Mouse (Mus musculus) liver, embryonic 16.5 days (tissue): ENCODE results near the gene Rpp40. TPM values are rescaled to one million over a fixed set of nuclear protein-coding genes. Genes with fewer than 3 reads are reported as not detected.

Source experiments
- ATAC-seq: fragments of 200-750 bp; cut with Nextera tagmentation; 2 replicates; pipeline ENCODE4 v1.8.0; 2017; ENCODE audit warnings: low read depth, mild to moderate bottlenecking, moderate number of reproducible peaks, moderate library complexity
- H3K27ac ChIP-seq: fragments of 300-500 bp; sonication (generic); 2 replicates; pipeline ENCODE4 v1.5.1; 2014; ENCODE audit warnings: mild to moderate bottlenecking, low read length
- H3K27me3 ChIP-seq: fragments of 300-500 bp; sonication (generic); 2 replicates; pipeline ENCODE4 v1.6.1; 2014; ENCODE audit warnings: low read depth, low read length, mixed read lengths; ENCODE audit not compliant: control insufficient read depth, insufficient read depth
- H3K36me3 ChIP-seq: fragments of 300-500 bp; sonication (generic); 2 replicates; pipeline ENCODE4 v1.6.1; 2014; ENCODE audit warnings: mild to moderate bottlenecking; ENCODE audit not compliant: control insufficient read depth, insufficient read depth
- H3K4me1 ChIP-seq: fragments of 300-500 bp; sonication (generic); 2 replicates; pipeline ENCODE4 v1.6.1; 2014; ENCODE audit warnings: low read depth, low read length, mixed read lengths; ENCODE audit not compliant: control insufficient read depth
- H3K4me2 ChIP-seq: fragments of 300-500 bp; sonication (generic); 2 replicates; pipeline ENCODE4 v1.6.1; 2014; ENCODE audit warnings: low read depth, low read length, mixed read lengths
- H3K4me3 ChIP-seq: fragments of 300-500 bp; sonication (generic); 2 replicates; pipeline ENCODE4 v1.5.1; 2014; ENCODE audit warnings: low read depth, mild to moderate bottlenecking, low read length
- H3K9ac ChIP-seq: fragments of 300-500 bp; sonication (generic); 2 replicates; pipeline ENCODE4 v1.6.1; 2014; ENCODE audit warnings: low read depth, low read length
- H3K9me3 ChIP-seq: fragments of 300-500 bp; sonication (generic); replicated peaks from 2 replicates; pipeline ENCODE4 v1.6.1; 2016; ENCODE audit warnings: low read length; ENCODE audit not compliant: control insufficient read depth
- WGBS: fragments of 180-500 bp; shearing (Covaris S2); extraction: QIAGEN DNeasy Blood & Tissue Kit; methylation state at CpG from one replicate; pipeline ENCODE4 v1.1.7; 2014; ENCODE audit not compliant: insufficient replicate concordance; 5-methylcytosine and 5-hydroxymethylcytosine counted together
- polyA plus RNA-seq: library from polyadenylated mRNA; unstranded; fragments of >200 nt; fragmentation: Nextera tagmentation; extraction: Ambion mirVana; gene quantifications from 2 replicates; pipeline ENCODE4 v1.2.1, GENCODE M21; 2015

The Rpp40 gene
- polyA plus RNA-seq, 1 experiment from 2014 or later: 5.8 TPM

DNA sequence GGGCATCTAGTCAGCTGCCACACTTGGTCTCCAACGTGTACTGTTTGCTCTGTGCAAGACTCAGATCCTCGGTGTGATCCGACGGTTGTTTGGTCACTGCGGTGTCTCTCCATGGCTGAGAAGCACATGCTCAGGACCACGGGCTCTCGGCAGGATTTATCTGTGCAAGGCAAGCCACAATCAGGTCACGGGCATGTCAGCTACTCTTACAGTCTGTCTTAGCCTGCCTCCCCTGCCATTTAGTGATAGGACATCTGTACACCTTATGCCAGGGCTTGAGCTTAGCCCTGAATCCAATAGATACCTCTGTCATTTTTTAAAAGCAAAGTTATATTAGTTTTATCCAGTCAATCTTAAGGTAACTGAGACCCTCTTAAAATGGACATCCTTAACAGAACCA is 35.5 kb downstream of the Rpp40 start:
- Histone ChIP-seq H3K9ac (no peak overlapping the region), H3K27ac (no peak overlapping the region), H3K9me3 (no peaks in the 10 kb centered on the region), H3K36me3 (peaks cover 11% of the 10 kb centered on the region), H3K4me3 (no peak overlapping the region), H3K4me1 (no peaks in the 10 kb centered on the region), H3K4me2 (no peak overlapping the region), H3K27me3 (no peaks in the 10 kb centered on the region)
- WGBS: 47% methylated on average over 8 of the region's 8 CpGs
- ATAC-seq: no peak

DNA sequence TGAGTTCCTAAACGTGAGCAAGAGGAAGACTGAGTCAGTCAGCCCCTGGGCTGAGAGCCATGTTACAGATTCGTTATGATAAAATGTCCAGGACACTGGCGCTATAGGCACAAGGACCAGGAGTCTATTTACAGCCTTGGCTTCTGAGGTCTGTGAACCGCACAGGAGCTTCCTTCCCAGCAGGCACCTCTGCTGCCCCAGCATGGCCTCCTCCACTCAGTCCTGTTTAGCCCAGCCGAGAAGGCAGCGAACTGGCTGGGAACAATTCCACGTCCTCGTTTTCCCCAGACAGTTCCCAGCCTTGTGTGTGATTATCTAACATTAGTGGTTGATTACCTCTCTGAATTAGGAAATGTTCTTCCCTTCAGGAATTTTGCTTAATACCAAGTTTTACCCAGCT is 45.2 kb downstream of the Rpp40 start:
- Histone ChIP-seq H3K4me3 (no peak overlapping the region), H3K4me1 (no peaks in the 10 kb centered on the region), H3K27ac (no peak overlapping the region), H3K27me3 (no peaks in the 10 kb centered on the region), H3K36me3 (peaks cover 14% of the 10 kb centered on the region), H3K4me2 (no peak overlapping the region), H3K9me3 (no peaks in the 10 kb centered on the region), H3K9ac (no peak overlapping the region)
- WGBS: 79% methylated on average over 8 of the region's 8 CpGs
- ATAC-seq: no peak

DNA sequence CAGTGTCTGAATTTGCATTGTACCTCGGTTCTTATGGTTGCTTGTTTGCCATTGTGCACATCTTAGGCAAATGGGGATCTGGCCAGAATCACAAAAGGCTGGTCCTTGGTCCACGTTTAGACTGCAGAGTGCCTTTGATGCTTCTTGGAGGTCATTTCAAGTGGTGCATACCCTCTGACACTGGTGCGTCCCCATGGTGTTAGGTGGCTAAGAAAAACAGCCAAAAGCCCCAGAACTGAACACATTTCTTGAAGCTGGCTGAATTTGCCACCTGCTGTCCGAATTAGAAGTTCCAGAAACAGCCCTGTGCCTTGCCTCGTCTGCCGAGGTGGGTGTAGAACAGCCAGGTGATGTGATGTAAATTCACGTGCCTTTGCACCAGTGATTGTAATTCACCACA is 48.7 kb downstream of the Rpp40 start:
- WGBS: 83% methylated on average over 7 of the region's 7 CpGs
- H3K9ac ChIP-seq: no peak overlapping the region
- no peak overlapping the region for H3K27ac ChIP-seq
- H3K4me1 ChIP-seq: no peaks in the 10 kb centered on the region
- peaks cover 2% of the 10 kb centered on the region; the same call in 1 of the 2 replicates for H3K36me3 ChIP-seq
- no peaks in the 10 kb centered on the region for H3K9me3 ChIP-seq
- no peaks in the 10 kb centered on the region for H3K27me3 ChIP-seq
- no peak overlapping the region for H3K4me3 ChIP-seq
- no peak overlapping the region for H3K4me2 ChIP-seq
- no peak for ATAC-seq

DNA sequence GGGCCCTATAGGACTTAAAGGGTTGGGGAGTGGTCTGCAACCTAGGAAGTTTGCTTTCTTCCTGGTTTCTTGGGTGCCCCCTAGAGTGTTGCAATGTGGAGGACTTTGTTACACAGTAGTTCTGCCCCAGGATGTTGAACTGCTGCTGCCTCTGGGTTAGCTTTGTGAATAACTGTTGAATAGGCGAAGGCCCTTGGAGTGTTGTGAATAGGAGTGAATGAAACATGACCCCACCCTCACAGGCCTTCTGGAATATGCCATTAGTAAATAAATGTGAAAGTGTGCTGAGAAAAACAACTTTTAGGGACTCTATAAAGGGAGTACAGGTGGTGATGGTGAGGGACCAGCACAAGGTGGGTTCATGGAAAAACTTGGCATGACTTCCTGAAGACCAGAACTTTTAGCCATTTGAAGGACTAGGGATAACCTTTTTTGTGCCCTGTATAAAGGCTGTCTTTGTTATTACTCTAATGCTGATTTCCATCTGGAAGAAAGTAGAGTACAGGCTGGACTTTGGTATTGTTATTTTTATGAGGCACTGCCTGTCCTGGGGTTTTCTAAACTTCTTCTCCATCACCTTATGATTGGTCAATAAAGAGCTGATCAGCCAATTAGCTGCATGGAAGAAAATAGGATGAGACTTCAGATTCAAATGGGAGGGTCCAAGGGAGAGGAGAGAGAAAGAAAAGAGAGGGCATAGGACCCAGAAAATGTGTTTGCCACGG is 53.1 kb downstream of the Rpp40 start:
- Histone ChIP-seq H3K27ac (no peak overlapping the region), H3K9ac (no peak overlapping the region), H3K9me3 (no peaks in the 10 kb centered on the region), H3K4me3 (no peak overlapping the region), H3K36me3 (no peaks in the 10 kb centered on the region), H3K4me1 (no peaks in the 10 kb centered on the region), H3K4me2 (no peak overlapping the region), H3K27me3 (no peaks in the 10 kb centered on the region)
- ATAC-seq: no peak
- 82% methylated on average over 2 of the region's 2 CpGs for WGBS

DNA sequence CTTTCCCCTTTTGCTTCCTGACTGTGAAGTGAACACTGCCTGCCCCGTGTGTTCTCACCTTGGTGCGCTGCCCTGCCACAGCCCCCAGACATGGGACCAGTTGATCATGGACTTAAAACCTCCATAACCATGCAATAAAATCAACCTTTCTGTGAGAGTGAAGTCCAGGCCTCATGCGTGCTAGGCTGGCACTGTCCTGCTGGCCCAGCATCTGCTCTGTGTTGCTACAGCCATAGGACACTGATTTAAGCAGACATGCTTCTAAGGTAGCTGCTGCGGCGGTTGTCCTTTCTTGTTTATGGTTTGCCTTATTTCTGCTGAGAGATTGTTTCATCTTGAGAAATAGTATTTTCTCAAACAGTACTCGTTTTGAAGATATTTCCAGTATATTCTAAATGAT is 54.6 kb downstream of the Rpp40 start:
- Histone ChIP-seq H3K36me3 (no peaks in the 10 kb centered on the region), H3K27me3 (no peaks in the 10 kb centered on the region), H3K27ac (no peak overlapping the region), H3K9ac (no peak overlapping the region), H3K4me1 (no peaks in the 10 kb centered on the region), H3K4me3 (no peak overlapping the region), H3K9me3 (no peaks in the 10 kb centered on the region), H3K4me2 (no peak overlapping the region)
- ATAC-seq: no peak
- 87% methylated on average over 6 of the region's 6 CpGs for WGBS

DNA sequence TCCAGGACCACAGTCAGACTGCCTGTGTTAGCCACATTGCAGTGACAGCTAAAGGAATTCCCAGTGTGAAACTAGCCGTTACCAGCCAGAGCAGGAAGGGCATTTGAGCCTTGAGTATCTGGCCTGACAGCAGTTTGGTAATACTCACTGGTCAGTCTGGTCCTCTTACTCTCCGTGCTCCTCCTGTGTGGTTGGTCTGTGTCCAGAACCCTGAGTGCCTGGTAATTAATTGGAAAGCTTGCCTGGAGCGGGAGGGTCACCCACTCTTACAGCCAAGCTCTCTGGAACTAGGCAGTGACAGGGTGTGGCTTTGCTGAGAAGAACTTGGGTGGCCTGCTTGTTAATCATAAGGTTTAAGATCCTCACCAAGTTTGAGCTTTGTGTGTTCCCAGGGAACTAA is 57.5 kb downstream of the Rpp40 start:
- Histone ChIP-seq H3K4me2 (no peak overlapping the region), H3K9me3 (no peaks in the 10 kb centered on the region), H3K9ac (no peak overlapping the region), H3K4me3 (no peak overlapping the region), H3K27ac (no peak overlapping the region), H3K27me3 (no peaks in the 10 kb centered on the region), H3K36me3 (no peaks in the 10 kb centered on the region), H3K4me1 (no peaks in the 10 kb centered on the region)
- no peak for ATAC-seq
- 92% methylated on average over 3 of the region's 3 CpGs for WGBS

DNA sequence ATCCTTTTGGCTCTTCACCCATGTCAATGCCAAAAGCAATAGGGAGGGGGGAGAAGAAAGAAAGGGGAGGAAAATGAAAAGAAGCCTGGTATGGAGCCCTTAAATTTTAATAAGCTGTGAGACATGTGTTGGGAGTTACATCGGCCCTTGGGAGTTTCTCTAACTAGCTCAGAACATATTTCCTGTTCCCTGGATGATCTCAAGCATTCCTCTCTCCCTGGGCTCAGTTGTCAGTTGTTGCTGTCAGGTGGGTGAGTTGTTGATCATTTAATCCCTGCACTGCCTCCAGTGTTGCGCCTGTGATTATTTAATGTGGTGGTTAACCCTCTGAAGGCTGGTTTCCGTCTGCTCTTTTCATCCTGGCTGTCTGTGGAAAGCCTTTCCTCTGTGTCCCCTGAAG is 60.9 kb downstream of the Rpp40 start:
- Histone ChIP-seq H3K4me3 (no peak overlapping the region), H3K4me2 (no peak overlapping the region), H3K27me3 (no peaks in the 10 kb centered on the region), H3K9me3 (no peaks in the 10 kb centered on the region), H3K9ac (no peak overlapping the region), H3K36me3 (no peaks in the 10 kb centered on the region; the same call in 1 of the 2 replicates), H3K4me1 (no peaks in the 10 kb centered on the region), H3K27ac (no peak overlapping the region)
- 86% methylated on average over 3 of the region's 3 CpGs for WGBS
- ATAC-seq: no peak

Other genes starting within 250 kb of the Rpp40 start
- 3.4 and 3.9 TPM in 2 replicates for gene Cdyl, start 246.5 kb downstream of the Rpp40 start, polyA plus RNA-seq
- gene Ppp1r3g, start 52.5 kb upstream of the Rpp40 start, polyA plus RNA-seq: 1.9 and 3.0 TPM in 2 replicates
- 26.0 and 26.8 TPM in 2 replicates for gene Fars2, start 211.1 kb upstream of the Rpp40 start, polyA plus RNA-seq
- gene Lyrm4, start 211.2 kb upstream of the Rpp40 start, polyA plus RNA-seq: 16.9 and 17.1 TPM in 2 replicates